Comparison of ENCODE assay signal across 9 mouse cellular contexts in the genomic region with DNA sequence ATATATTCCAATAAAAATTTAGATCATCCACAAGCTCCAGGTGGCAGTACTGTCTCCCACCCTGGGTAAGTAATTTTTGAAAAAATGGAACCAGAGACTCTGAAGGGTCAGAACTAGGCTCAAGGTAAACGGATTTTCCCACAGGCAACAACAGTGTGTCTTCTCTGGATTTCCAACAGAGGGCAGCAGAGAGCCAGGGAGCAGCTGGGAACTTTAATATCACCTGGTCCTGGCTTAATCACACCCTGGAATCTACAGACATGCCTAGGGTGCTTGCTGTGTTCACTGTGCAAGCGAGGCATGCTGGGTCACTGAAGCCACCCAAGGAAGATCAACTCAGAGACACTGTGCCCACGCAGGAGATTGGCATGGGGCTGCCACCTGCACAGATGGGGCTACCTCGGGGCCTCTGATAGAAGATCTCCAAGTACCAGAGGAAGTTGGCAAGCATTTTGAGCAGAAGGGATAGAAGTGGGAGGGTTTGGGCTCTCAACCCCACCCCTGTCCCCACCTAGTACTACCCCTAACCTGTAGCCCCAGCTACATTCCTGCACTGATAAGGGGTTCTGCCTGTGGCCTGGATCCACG. TPM values are rescaled to one million over a fixed set of nuclear protein-coding genes. Genes with fewer than 3 reads are reported as not detected.
A peak's percentile ranks its signal among the peaks of the same experiment; 100 is the strongest.
DNase-seq lines count a peak whose midpoint lies in the region; ATAC-seq and TF ChIP-seq lines count a peak whose summit lies in the region.
"Had no signal": no experiment of that assay in that cellular context is flagged by ENCODE, and none has a peak within 500 bp of the region (broad histone marks: within the 10 kb centered on the region; RNA-seq: fewer than 3 reads in every experiment).

No protein-coding gene starts in this region.

- no peaks in the 10 kb centered on the region for H3K27me3 ChIP-seq in kidney, adult 2 months (replicated peaks; ENCODE audit: control insufficient read depth, insufficient read depth, low read length)
- no peaks in the 10 kb centered on the region for H3K27me3 ChIP-seq in kidney, embryonic 15.5 days
- H3K27me3 ChIP-seq in embryonic facial prominence, embryonic 10.5 days (replicated peaks; ENCODE audit: low read depth, poor library complexity, severe bottlenecking): no peaks in the 10 kb centered on the region
- H3K27me3 ChIP-seq in liver, postnatal 0 days (ENCODE audit: insufficient read depth, low read length): no peaks in the 10 kb centered on the region
- H3K27me3 ChIP-seq: neural tube, embryonic 13.5 days had no signal

- no peak overlapping the region for H3K27ac ChIP-seq in kidney, adult 2 months (ENCODE audit: insufficient read depth, low read depth, low read length)
- H3K27ac ChIP-seq in kidney, embryonic 15.5 days: no peak overlapping the region
- H3K27ac ChIP-seq in embryonic facial prominence, embryonic 10.5 days (replicated peaks): no peak overlapping the region
- H3K27ac ChIP-seq in liver, postnatal 0 days (ENCODE audit: low read depth): no peak overlapping the region
- H3K27ac ChIP-seq: neural tube, embryonic 13.5 days had no signal

- H3K36me3 ChIP-seq in kidney, adult 2 months (ENCODE audit: control insufficient read depth, insufficient read depth, low read length): no peaks in the 10 kb centered on the region
- H3K36me3 ChIP-seq in kidney, embryonic 15.5 days: no peaks in the 10 kb centered on the region
- H3K36me3 ChIP-seq in embryonic facial prominence, embryonic 10.5 days (replicated peaks): no peaks in the 10 kb centered on the region
- no peaks in the 10 kb centered on the region for H3K36me3 ChIP-seq in liver, postnatal 0 days (replicated peaks; ENCODE audit: insufficient read depth, low read length)
- H3K36me3 ChIP-seq: neural tube, embryonic 13.5 days had no signal

- no peak for TF ChIP-seq POLR2A in kidney, adult 2 months (IDR thresholded peaks at IDR 0.05; ENCODE audit: low read depth, low read length)

- 34% methylated on average over 5 of the region's 5 CpGs for WGBS in kidney, adult 2 months
- 40% methylated on average over 5 of the region's 5 CpGs for WGBS in kidney, embryonic 15.5 days
- WGBS in embryonic facial prominence, embryonic 10.5 days: 38% methylated on average over 5 of the region's 5 CpGs
- WGBS in liver, postnatal 0 days (ENCODE audit: insufficient replicate concordance): 21% methylated on average over 5 of the region's 5 CpGs

- ATAC-seq in kidney, embryonic 15.5 days (replicated peaks; ENCODE audit: low FRiP score): no peak
- ATAC-seq in liver, postnatal 0 days: no peak
- ATAC-seq in activated CD4-positive, CD25-positive, alpha-beta regulatory T cell, adult 4 months: no peak

- H3K4me2 ChIP-seq in kidney, embryonic 15.5 days: no peak overlapping the region
- no peak overlapping the region for H3K4me2 ChIP-seq in liver, postnatal 0 days (ENCODE audit: low read depth, low read length)
- H3K4me2 ChIP-seq: neural tube, embryonic 13.5 days had no signal

- no peaks in the 10 kb centered on the region for H3K9me3 ChIP-seq in kidney, embryonic 15.5 days (replicated peaks)
- H3K9me3 ChIP-seq in embryonic facial prominence, embryonic 10.5 days: no peaks in the 10 kb centered on the region
- no peaks in the 10 kb centered on the region for H3K9me3 ChIP-seq in liver, postnatal 0 days (ENCODE audit: low read length)
- H3K9me3 ChIP-seq: neural tube, embryonic 13.5 days had no signal

- peak; percentile 93 for TF ChIP-seq CTCF in kidney, adult 2 months (conservative IDR thresholded peaks at IDR 0.05; ENCODE audit: insufficient read depth, insufficient read length, low read depth, low read length)
- peak; percentile 97 for TF ChIP-seq CTCF in liver, postnatal 0 days (IDR thresholded peaks at IDR 0.05; ENCODE audit: low read depth)

- peak; percentile 67 for DNase-seq in kidney, adult 2 months
- peak; percentile 37 to 51 for DNase-seq in CD8-positive naive resting alpha-beta T cell, adult 2 months (ENCODE audit: low read depth in 2 of 2, low spot score in 2 of 2)
- DNase-seq in adipocyte (ENCODE audit: low spot score): peak; percentile 72
- peak; percentile 63 for DNase-seq in embryonic facial prominence, embryonic 10.5 days (ENCODE audit: low spot score)
- peak; percentile 65 for DNase-seq in liver, postnatal 0 days
- DNase-seq in thymus, postnatal 36 days: peak; percentile 34 to 38

- TF ChIP-seq EP300 in liver, postnatal 0 days (IDR thresholded peaks at IDR 0.05; ENCODE audit: low read depth): no peak

- H3K9ac ChIP-seq in kidney, embryonic 15.5 days: no peak overlapping the region
- no peak overlapping the region for H3K9ac ChIP-seq in liver, postnatal 0 days (replicated peaks)
- H3K9ac ChIP-seq: neural tube, embryonic 13.5 days had no signal

- H3K4me1 ChIP-seq in kidney, adult 2 months (ENCODE audit: control insufficient read depth, insufficient read depth, low read length): 0 out of 2 replicates have a peak, but pooled peaks cover 3% of the 10 kb centered on the region
- peaks cover 21% of the 10 kb centered on the region for H3K4me1 ChIP-seq in kidney, embryonic 15.5 days
- peaks cover 20% of the 10 kb centered on the region for H3K4me1 ChIP-seq in embryonic facial prominence, embryonic 10.5 days
- H3K4me1 ChIP-seq in liver, postnatal 0 days (ENCODE audit: insufficient read depth): peaks cover 17% of the 10 kb centered on the region

- H3K4me3 ChIP-seq in kidney, adult 2 months (ENCODE audit: insufficient read depth, low read depth, low read length): no peak overlapping the region
- no peak overlapping the region for H3K4me3 ChIP-seq in kidney, embryonic 15.5 days (replicated peaks)
- H3K4me3 ChIP-seq in embryonic facial prominence, embryonic 10.5 days: no peak overlapping the region
- H3K4me3 ChIP-seq in liver, postnatal 0 days (ENCODE audit: low read depth, low read length): no peak overlapping the region
- H3K4me3 ChIP-seq: neural tube, embryonic 13.5 days had no signal

RNA-seq across cellular contexts. Expression of gene Bloc1s3, which starts 4.6 kb away (rescaled TPM):
- 8.6 and 10.3 TPM in 2 replicates for polyA plus RNA-seq in kidney, adult 2 months (2012; rRNA removed)
- 2.3 and 2.6 TPM in 2 replicates for polyA plus RNA-seq in kidney, embryonic 15.5 days (2015; fragmentation: Nextera tagmentation; extraction: Ambion mirVana)
- polyA plus RNA-seq in embryonic facial prominence, embryonic 10.5 days (2016; fragmentation: Nextera tagmentation; extraction: Ambion mirVana): 1.9 TPM in 2 replicates
- polyA plus RNA-seq in liver, postnatal 0 days (2015; fragmentation: Nextera tagmentation; extraction: Ambion mirVana): 0.94 and 1.1 TPM in 2 replicates
- under 1 TPM; 0.90 to 0.91 TPM for polyA plus RNA-seq in activated CD4-positive, CD25-positive, alpha-beta regulatory T cell, adult 4 months (2017; shearing (Covaris generic))

RNA-seq across cellular contexts. Expression of gene Trappc6a, which starts 4.6 kb away (rescaled TPM):
- 62.3 and 74.6 TPM in 2 replicates for polyA plus RNA-seq in kidney, adult 2 months (2012; rRNA removed)
- polyA plus RNA-seq in kidney, embryonic 15.5 days (2015; fragmentation: Nextera tagmentation; extraction: Ambion mirVana): 76.2 and 81.2 TPM in 2 replicates
- polyA plus RNA-seq in embryonic facial prominence, embryonic 10.5 days (2016; fragmentation: Nextera tagmentation; extraction: Ambion mirVana): 72.6 and 73.9 TPM in 2 replicates
- 51.6 and 52.5 TPM in 2 replicates for polyA plus RNA-seq in liver, postnatal 0 days (2015; fragmentation: Nextera tagmentation; extraction: Ambion mirVana)
- 10 to 100 TPM; 38.7 to 44.6 TPM for polyA plus RNA-seq in activated CD4-positive, CD25-positive, alpha-beta regulatory T cell, adult 4 months (2017; shearing (Covaris generic))

RNA-seq across cellular contexts. Expression of gene Nkpd1, which starts 14.1 kb away (rescaled TPM):
- polyA plus RNA-seq in kidney, adult 2 months (2012; rRNA removed): 0.11 and 0.16 TPM in 2 replicates
- polyA plus RNA-seq in kidney, embryonic 15.5 days (2015; fragmentation: Nextera tagmentation; extraction: Ambion mirVana): 0.10 and 0.15 TPM in 2 replicates
- 0.17 and 0.19 TPM in 2 replicates for polyA plus RNA-seq in embryonic facial prominence, embryonic 10.5 days (2016; fragmentation: Nextera tagmentation; extraction: Ambion mirVana)
- not detected in 2 replicates for polyA plus RNA-seq in liver, postnatal 0 days (2015; fragmentation: Nextera tagmentation; extraction: Ambion mirVana)
- not detected for polyA plus RNA-seq in activated CD4-positive, CD25-positive, alpha-beta regulatory T cell, adult 4 months (2017; shearing (Covaris generic))

RNA-seq across cellular contexts. Expression of gene Exoc3l2, which starts 40.4 kb away (rescaled TPM):
- 41.6 and 46.6 TPM in 2 replicates for polyA plus RNA-seq in kidney, adult 2 months (2012; rRNA removed)
- polyA plus RNA-seq in kidney, embryonic 15.5 days (2015; fragmentation: Nextera tagmentation; extraction: Ambion mirVana): 3.0 TPM in 2 replicates
- 1.2 and 1.3 TPM in 2 replicates for polyA plus RNA-seq in embryonic facial prominence, embryonic 10.5 days (2016; fragmentation: Nextera tagmentation; extraction: Ambion mirVana)
- polyA plus RNA-seq in liver, postnatal 0 days (2015; fragmentation: Nextera tagmentation; extraction: Ambion mirVana): 1.1 and 1.7 TPM in 2 replicates
- not detected for polyA plus RNA-seq in activated CD4-positive, CD25-positive, alpha-beta regulatory T cell, adult 4 months (2017; shearing (Covaris generic))

RNA-seq across cellular contexts. Expression of gene Mark4, which starts 45.0 kb away (rescaled TPM):
- polyA plus RNA-seq in kidney, adult 2 months (2012; rRNA removed): 16.1 and 18.2 TPM in 2 replicates
- polyA plus RNA-seq in kidney, embryonic 15.5 days (2015; fragmentation: Nextera tagmentation; extraction: Ambion mirVana): 6.6 and 9.4 TPM in 2 replicates
- 7.1 and 8.0 TPM in 2 replicates for polyA plus RNA-seq in embryonic facial prominence, embryonic 10.5 days (2016; fragmentation: Nextera tagmentation; extraction: Ambion mirVana)
- polyA plus RNA-seq in liver, postnatal 0 days (2015; fragmentation: Nextera tagmentation; extraction: Ambion mirVana): 1.8 and 2.0 TPM in 2 replicates
- 1 to 10 TPM; 1.2 to 2.7 TPM for polyA plus RNA-seq in activated CD4-positive, CD25-positive, alpha-beta regulatory T cell, adult 4 months (2017; shearing (Covaris generic))
